ENCODE assay signal across 8 mouse cellular contexts in genomic region chr16:42874456-42874855, GRCm38 (mm10). TPM values are rescaled to one million over a fixed set of nuclear protein-coding genes. Genes with fewer than 3 reads are reported as not detected.
DNase-seq lines count a peak whose midpoint lies in the region; ATAC-seq and TF ChIP-seq lines count a peak whose summit lies in the region.

No protein-coding gene starts in this region.

- DNase-seq in layer of hippocampus, adult 9-11 months, result peak; percentile 13
- DNase-seq in layer of hippocampus, postnatal 25 days (ENCODE audit: extremely low spot score in 1 of 2, low spot score in 1 of 2), result no peak
- peak; percentile 52 for DNase-seq in brain, adult 2 months (ENCODE audit: low read depth, low spot score)
- DNase-seq in gastrocnemius, adult 18-20 months (ENCODE audit: low spot score), result peak; percentile 56
- no peak for DNase-seq in liver, adult 2 months (ENCODE audit: extremely low read depth, low read depth, low spot score)

- H3K9ac ChIP-seq in hindbrain, embryonic 16.5 days (ENCODE audit: low read depth, low read length), result peak overlapping the region; percentile 81
- peak overlapping the region; percentile 32; the same call in 1 of the 2 replicates for H3K9ac ChIP-seq in liver, adult 2 months (ENCODE audit: low read depth, low read length)

- no peak for TF ChIP-seq CTCF in liver, adult 2 months (IDR thresholded peaks at IDR 0.05; ENCODE audit: low read depth, low read length)

- no peaks in the 10 kb centered on the region for H3K79me2 ChIP-seq in liver, adult 2 months (ENCODE audit: control insufficient read depth, insufficient read depth, low read length)
- no peaks in the 10 kb centered on the region for H3K79me2 ChIP-seq in myocyte (ENCODE audit: control insufficient read depth, insufficient read depth)

- no peaks in the 10 kb centered on the region for H3K27me3 ChIP-seq in hindbrain, embryonic 16.5 days (replicated peaks; ENCODE audit: control insufficient read depth, insufficient read depth, low read length)
- no peaks in the 10 kb centered on the region for H3K27me3 ChIP-seq in liver, adult 2 months (ENCODE audit: control insufficient read depth, insufficient read depth, low read length)
- no peaks in the 10 kb centered on the region for H3K27me3 ChIP-seq in myocyte (ENCODE audit: control insufficient read depth, insufficient read depth, insufficient read length)

- peak overlapping the region; percentile 55 for H3K4me2 ChIP-seq in hindbrain, embryonic 16.5 days (ENCODE audit: low read length)
- H3K4me2 ChIP-seq in myocyte (ENCODE audit: low read depth), result peak overlapping the region; percentile 71

- no peak for TF ChIP-seq POLR2A in liver, adult 2 months (IDR thresholded peaks at IDR 0.05; ENCODE audit: extremely low read depth, insufficient read depth, low read length)
- no peak for TF ChIP-seq POLR2A in myocyte (IDR thresholded peaks at IDR 0.05; ENCODE audit: insufficient read length, low read depth)

- H3K4me3 ChIP-seq in hindbrain, embryonic 16.5 days (ENCODE audit: low read length), result peak overlapping the region; percentile 59
- H3K4me3 ChIP-seq in liver, adult 2 months (ENCODE audit: insufficient read depth, low read depth, low read length), result peak overlapping the region; percentile 53
- H3K4me3 ChIP-seq in myocyte, result peak overlapping the region; percentile 39

- H3K27ac ChIP-seq in hindbrain, embryonic 16.5 days (ENCODE audit: low read depth, low read length), result peak overlapping the region; percentile 95
- H3K27ac ChIP-seq in liver, adult 2 months (replicated peaks; ENCODE audit: insufficient read depth, low read depth, low read length), result peak overlapping the region; percentile 53

- no peak overlapping the region for H3ac ChIP-seq in myocyte (ENCODE audit: control insufficient read depth, insufficient read length)

- no peak for ATAC-seq in hindbrain, embryonic 16.5 days
- ATAC-seq in CD4-positive, CD25-positive, alpha-beta regulatory T cell, adult 4 months, result no peak

- no peaks in the 10 kb centered on the region for H3K9me3 ChIP-seq in hindbrain, embryonic 16.5 days (ENCODE audit: control insufficient read depth, low read length)

- no peaks in the 10 kb centered on the region; the same call in 1 of the 2 replicates for H3K4me1 ChIP-seq in hindbrain, embryonic 16.5 days (ENCODE audit: control insufficient read depth, insufficient read depth, low read depth, low read length)
- H3K4me1 ChIP-seq in liver, adult 2 months (ENCODE audit: control insufficient read depth, insufficient read depth, low read length), result no peaks in the 10 kb centered on the region

- 0% methylated on average over 5 of the region's 5 CpGs for WGBS in hindbrain, embryonic 16.5 days
- WGBS in liver, adult 2 months, result 1% methylated on average over 5 of the region's 5 CpGs

- H3K36me3 ChIP-seq in hindbrain, embryonic 16.5 days (ENCODE audit: control insufficient read depth, insufficient read depth, low read length), result no peaks in the 10 kb centered on the region
- no peaks in the 10 kb centered on the region for H3K36me3 ChIP-seq in liver, adult 2 months (ENCODE audit: control insufficient read depth, insufficient read depth, low read length)
- no peaks in the 10 kb centered on the region for H3K36me3 ChIP-seq in myocyte (ENCODE audit: control insufficient read depth, insufficient read depth)

TF ChIP-seq in myocyte, 11 proteins besides CTCF, POLR2A, EP300 and RAD21:
- TF ChIP-seq SRF (IDR thresholded peaks at IDR 0.05; ENCODE audit: control insufficient read depth, insufficient read length, low read depth), result peak; percentile 11
- no peak for TF ChIP-seq CEBPB (IDR thresholded peaks at IDR 0.05; ENCODE audit: insufficient read depth, poor library complexity, severe bottlenecking)

RNA-seq across cellular contexts. Expression of gene Zbtb20, which starts 1.2 kb away (rescaled TPM):
- 100 to 1,000 TPM; 251 to 334 TPM for total RNA-seq in layer of hippocampus, postnatal 25 days (2021)
- 10 to 100 TPM; 75.4 to 79.3 TPM for total RNA-seq in gastrocnemius, adult 18-20 months (2021)
- 46.6 and 53.3 TPM in 2 replicates for polyA plus RNA-seq in hindbrain, embryonic 16.5 days (2015; fragmentation: Nextera tagmentation; extraction: Ambion mirVana)
- 51.7 and 52.6 TPM in 2 replicates for total RNA-seq in liver, adult 2 months (2014; rRNA removed)
- polyA plus RNA-seq in liver, adult 2 months (2012; rRNA removed), result 16.2 and 17.8 TPM in 2 replicates
- 5.0 TPM for polyA plus RNA-seq in myocyte (2012; fragmentation: generic; extraction: Trizol)
- polyA plus RNA-seq in CD4-positive, CD25-positive, alpha-beta regulatory T cell, adult 4 months (2017; shearing (Covaris generic)), result 100 to 1,000 TPM in 1 of 2 experiments, 10 to 100 TPM in 1; 87.0 to 104 TPM

Comparison
In these comparisons a context has a peak if more than half of its experiments do, and no peak if none do; other contexts are left out.
1. DNase-seq: peak in layer of hippocampus, adult 9-11 months (single experiment), brain, adult 2 months (single experiment) and gastrocnemius, adult 18-20 months (single experiment); none in layer of hippocampus, postnatal 25 days (0 of 2) and liver, adult 2 months (single experiment).
2. Peak in every context shown above with its lines, with median percentiles within 50 percentile points of each other: H3K4me3 ChIP-seq.